Mouse (Mus musculus) heart, adult 2 months (tissue): ENCODE data around the gene Phldb1.

Experiments used
- CTCF ChIP-seq: fragments of 200-600 bp; IDR thresholded peaks from 2 replicates; pipeline ENCODE4 v1.8.1; 2022; ENCODE audit warnings: antibody characterized with exemption, mild to moderate bottlenecking, moderate library complexity
- EP300 ChIP-seq: fragments of 200-500 bp; IDR thresholded peaks from 2 replicates; pipeline ENCODE4 v1.6.1; 2011; ENCODE audit warnings: low read depth, low read length, control low read depth; ENCODE audit not compliant: insufficient read depth
- POLR2A ChIP-seq: fragments of 200-500 bp; IDR thresholded peaks from 2 replicates; pipeline ENCODE4 v1.6.1; 2011; ENCODE audit warnings: mild to moderate bottlenecking, low read depth, low read length, control low read depth; ENCODE audit not compliant: insufficient read depth

DNA sequence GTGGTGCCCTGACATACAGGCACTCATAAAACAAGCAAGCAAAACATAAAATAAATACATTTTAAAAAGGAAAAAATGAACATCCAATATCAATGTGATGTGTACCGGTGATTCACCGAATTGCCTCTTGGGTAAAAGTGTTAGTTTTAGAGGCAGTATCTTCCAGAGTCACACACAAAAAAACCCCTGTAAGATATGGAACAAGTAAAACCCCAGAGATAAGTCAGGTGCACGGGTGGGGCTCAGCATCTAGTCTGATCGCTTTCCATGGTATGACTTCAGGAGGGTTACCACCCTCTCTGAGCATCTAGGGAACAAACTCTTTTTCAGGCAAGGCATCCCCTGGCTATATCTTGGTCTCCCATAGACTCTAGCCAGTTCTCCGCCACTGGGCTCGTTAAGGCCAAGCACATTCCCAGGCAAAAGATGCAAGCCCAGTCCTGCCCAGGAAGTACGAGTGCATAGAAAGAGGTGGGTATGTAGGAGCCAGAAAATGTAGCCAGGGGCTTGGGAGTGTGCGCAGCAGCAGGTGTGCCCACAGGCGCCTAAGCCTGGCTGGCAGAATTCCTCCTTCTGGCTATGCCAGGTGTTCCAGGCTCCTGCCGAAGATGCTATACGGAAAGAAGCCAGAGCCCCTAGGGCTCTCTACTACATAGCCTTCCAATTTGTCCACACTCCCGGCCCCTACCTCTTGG, 15.9 kb downstream of the Phldb1 start:
- TF ChIP-seq CTCF (no peak), POLR2A (no peak), EP300 (no peak)
